Mouse (Mus musculus) MEL (cell line): ENCODE results near the gene Lpar6. TPM values are rescaled to one million over a fixed set of nuclear protein-coding genes. Genes with fewer than 3 reads are reported as not detected.

Source experiments
- DNase-seq: peaks from one replicate; pipeline ENCODE4 v3.0.0; 2011; ENCODE audit warnings: low read depth, low spot score
- H3K27ac ChIP-seq: 2 replicates; pipeline ENCODE4 v1.5.1; 2012; ENCODE audit warnings: low read depth, mild to moderate bottlenecking, control low read depth, low read length, moderate library complexity; ENCODE audit not compliant: control insufficient read depth
- H3K27me3 ChIP-seq, 2 experiments: fragments of 150-350 bp in 1 of 2; sonication (generic) in 1 of 2; 2 replicates each; pipeline ENCODE4 v1.6.1; 2012; ENCODE audit warnings: low read length in 2 of 2, mild to moderate bottlenecking in 2 of 2, improper control_type of control experiment in 1 of 2, moderate library complexity in 1 of 2; ENCODE audit not compliant: insufficient read depth in 2 of 2, control insufficient read depth in 1 of 2
- H3K36me3 ChIP-seq, 2 experiments: 2 replicates each; pipeline ENCODE4 v1.6.1; 2012 to 2014; ENCODE audit warnings: low read length in 2 of 2, improper control_type of control experiment in 1 of 2, inconsistent platforms in 1 of 2, mild to moderate bottlenecking in 1 of 2; ENCODE audit not compliant: insufficient read depth in 2 of 2, control insufficient read depth in 1 of 2
- H3K4me1 ChIP-seq, 2 experiments: fragments of 150-350 bp in 1 of 2; sonication (generic) in 1 of 2; 2 replicates each; pipeline ENCODE4 v1.6.1; 2012; ENCODE audit warnings: low read length in 2 of 2, improper control_type of control experiment in 1 of 2, mild to moderate bottlenecking in 1 of 2; ENCODE audit not compliant: insufficient read depth in 2 of 2, control insufficient read depth in 1 of 2
- H3K4me3 ChIP-seq, 2 experiments: fragments of 150-350 bp in 1 of 2; sonication (generic) in 1 of 2; 2 replicates each; pipeline ENCODE4 v1.5.1; 2012; ENCODE audit warnings: low read depth in 2 of 2, low read length in 2 of 2, mild to moderate bottlenecking in 2 of 2, moderate library complexity in 2 of 2, control low read depth in 1 of 2, improper control_type of control experiment in 1 of 2; ENCODE audit not compliant: control insufficient read depth in 1 of 2, insufficient read depth in 1 of 2
- H3K79me2 ChIP-seq: 2 replicates; pipeline ENCODE4 v1.6.1; 2012; ENCODE audit warnings: mild to moderate bottlenecking, low read length, moderate library complexity; ENCODE audit not compliant: control insufficient read depth, poor library complexity, insufficient read depth
- H3K9ac ChIP-seq: 2 replicates; pipeline ENCODE4 v1.6.1; 2012; ENCODE audit warnings: low read depth, mild to moderate bottlenecking, control low read depth, low read length, moderate library complexity; ENCODE audit not compliant: control insufficient read depth, poor library complexity, severe bottlenecking
- H3K9me3 ChIP-seq: fragments of 150-350 bp; sonication (generic); replicated peaks from 2 replicates; pipeline ENCODE4 v1.6.1; 2012; ENCODE audit warnings: mild to moderate bottlenecking, low read length, improper control_type of control experiment, moderate library complexity; ENCODE audit not compliant: insufficient read depth
- BHLHE40 ChIP-seq: IDR thresholded peaks from 2 replicates; pipeline ENCODE4 v1.6.1; 2012; ENCODE audit warnings: low read depth, mild to moderate bottlenecking, inconsistent platforms, low read length, improper control_type of control experiment, borderline replicate concordance
- CHD2 ChIP-seq: IDR thresholded peaks from 2 replicates; pipeline ENCODE4 v1.6.1; 2011; ENCODE audit warnings: low read length, improper control_type of control experiment
- CTCF ChIP-seq, 3 experiments: IDR thresholded peaks in 2 of 3; conservative IDR thresholded peaks in 1 of 3; 2 replicates each; pipeline ENCODE4 v1.5.1; 2011 to 2012; ENCODE audit warnings: low read length in 3 of 3, low read depth in 2 of 3, mild to moderate bottlenecking in 2 of 3, improper control_type of control experiment in 1 of 3, inconsistent platforms in 1 of 3, mixed read lengths in 1 of 3, moderate library complexity in 1 of 3; ENCODE audit not compliant: control insufficient read depth in 1 of 3, insufficient read depth in 1 of 3, poor library complexity in 1 of 3, severe bottlenecking in 1 of 3
- E2F4 ChIP-seq: IDR thresholded peaks from 2 replicates; pipeline ENCODE4 v1.6.1; 2011; ENCODE audit warnings: low read depth, low read length, improper control_type of control experiment, borderline replicate concordance
- ELF1 ChIP-seq: IDR thresholded peaks from 2 replicates; pipeline ENCODE4 v1.6.1; 2014; ENCODE audit warnings: low read depth, mild to moderate bottlenecking, inconsistent platforms, low read length, improper control_type of control experiment, moderate library complexity
- GABPA ChIP-seq: IDR thresholded peaks from 2 replicates; pipeline ENCODE4 v1.6.1; 2012; ENCODE audit warnings: low read depth, mild to moderate bottlenecking, inconsistent platforms, low read length, improper control_type of control experiment, moderate library complexity
- HCFC1 ChIP-seq: IDR thresholded peaks from 2 replicates; pipeline ENCODE4 v1.6.1; 2012; ENCODE audit warnings: low read depth, mild to moderate bottlenecking, inconsistent platforms, low read length, improper control_type of control experiment, moderate library complexity
- JUND ChIP-seq: IDR thresholded peaks from 2 replicates; pipeline ENCODE4 v1.6.1; 2011; ENCODE audit warnings: low read depth, mild to moderate bottlenecking, improper control_type of control experiment, low read length
- MAFK ChIP-seq: IDR thresholded peaks from 2 replicates; pipeline ENCODE4 v1.6.1; 2011; ENCODE audit warnings: low read depth, mild to moderate bottlenecking, low read length, improper control_type of control experiment, borderline replicate concordance
- MAX ChIP-seq: IDR thresholded peaks from 2 replicates; pipeline ENCODE4 v1.6.1; 2011; ENCODE audit warnings: low read length, improper control_type of control experiment
- MEF2A ChIP-seq: IDR thresholded peaks from 2 replicates; pipeline ENCODE4 v1.6.1; 2014; ENCODE audit warnings: low read depth, mild to moderate bottlenecking, inconsistent platforms, low read length, improper control_type of control experiment; ENCODE audit not compliant: poor library complexity, insufficient replicate concordance, severe bottlenecking; ENCODE audit errors: extremely low read depth
- MYB ChIP-seq: IDR thresholded peaks from 2 replicates; pipeline ENCODE4 v1.6.1; 2011; ENCODE audit warnings: mild to moderate bottlenecking, low read depth, low read length, improper control_type of control experiment
- MYC ChIP-seq: IDR thresholded peaks from 2 replicates; pipeline ENCODE4 v1.6.1; 2011; ENCODE audit warnings: low read depth, mild to moderate bottlenecking, low read length, improper control_type of control experiment, moderate library complexity
- NELFE ChIP-seq: IDR thresholded peaks from 2 replicates; pipeline ENCODE4 v1.6.1; 2011; ENCODE audit warnings: low read depth, low read length, improper control_type of control experiment
- POLR2AphosphoS2 ChIP-seq: IDR thresholded peaks from 2 replicates; pipeline ENCODE4 v1.6.1; 2011; ENCODE audit warnings: low read length, improper control_type of control experiment
- POLR2AphosphoS5 ChIP-seq: IDR thresholded peaks from 2 replicates; pipeline ENCODE4 v1.6.1; 2012; ENCODE audit warnings: low read depth, borderline replicate concordance, mild to moderate bottlenecking, inconsistent platforms, low read length, moderate library complexity, mixed read lengths
- SIN3A ChIP-seq: IDR thresholded peaks from 2 replicates; pipeline ENCODE4 v1.6.1; 2012; ENCODE audit warnings: low read length, improper control_type of control experiment, inconsistent platforms
- TAL1 ChIP-seq: IDR thresholded peaks from 2 replicates; pipeline ENCODE4 v1.6.1; 2012; ENCODE audit warnings: mild to moderate bottlenecking, inconsistent platforms, low read length, moderate library complexity, mixed read lengths
- USF1 ChIP-seq: IDR thresholded peaks from 2 replicates; pipeline ENCODE4 v1.6.1; 2014; ENCODE audit warnings: low read depth, mild to moderate bottlenecking, inconsistent platforms, low read length, improper control_type of control experiment, moderate library complexity
- ZKSCAN1 ChIP-seq: IDR thresholded peaks from 2 replicates; pipeline ENCODE4 v1.6.1; 2012; ENCODE audit warnings: low read depth, mild to moderate bottlenecking, inconsistent platforms, low read length, improper control_type of control experiment, moderate library complexity
- polyA plus RNA-seq, 2 experiments: library from polyadenylated mRNA; stranded (reverse) in 1 of 2; unstranded in 1 of 2; fragments of >175 nt in 1 of 2; fragments of >200 nt in 1 of 2; gene quantifications; 2 replicates each; pipeline versions ENCODE4 v1.2.1 to v1.2.4; 2012; ENCODE audit warnings: low replicate concordance in 2 of 2, low read depth in 1 of 2; ENCODE audit not compliant: insufficient read length in 2 of 2, insufficient read depth in 1 of 2, missing spikeins in 1 of 2
- total RNA-seq: library from RNA; depleted of rRNA; stranded (reverse); fragments of 300-350 nt; gene quantifications from 2 replicates; pipeline ENCODE4 v1.2.3, GENCODE M21; 2012

Lpar6 gene
- total and polyA plus RNA-seq, 3 experiments, result not detected

GRCm38 (mm10) chr14:73258181-73258580 lies 20.5 kb downstream of the Lpar6 start:
- no peak for DNase-seq
- Histone ChIP-seq H3K9me3 (no peaks in the 10 kb centered on the region), H3K9ac (no peak overlapping the region), H3K4me3 (no peak overlapping the region), H3K79me2 (no peaks in the 10 kb centered on the region), H3K27ac (no peak overlapping the region), H3K36me3 (peaks cover 0 to 2% of the 10 kb centered on the region in 2 experiments; a peak in 2 of 4 replicates), H3K27me3 (no peaks in the 10 kb centered on the region), H3K4me1 (no peaks in the 10 kb centered on the region)
- TF ChIP-seq HCFC1 (no peak), MYB (no peak), CHD2 (no peak), JUND (no peak), TAL1 (no peak), BHLHE40 (no peak), USF1 (no peak), MAFK (no peak), CTCF (IDR thresholded peaks at IDR 0.05 in 2 of 3, conservative IDR thresholded peaks at IDR 0.05 in 1 of 3; ENCODE audit: control insufficient read depth in 1 of 3, insufficient read depth in 1 of 3, low read depth in 2 of 3, low read length in 3 of 3, poor library complexity in 1 of 3, severe bottlenecking in 1 of 3) (no peak), MYC (no peak), GABPA (no peak), POLR2AphosphoS2 (no peak), NELFE (no peak), MEF2A (no peak), POLR2AphosphoS5 (no peak), E2F4 (no peak), ELF1 (no peak)

- Histone ChIP-seq H3K9ac (no peak overlapping the region), H3K4me3 (no peak overlapping the region), H3K4me1 (no peaks in the 10 kb centered on the region), H3K9me3 (no peaks in the 10 kb centered on the region), H3K27me3 (no peaks in the 10 kb centered on the region), H3K79me2 (no peaks in the 10 kb centered on the region), H3K27ac (no peak overlapping the region), H3K36me3 (no peaks in the 10 kb centered on the region)
- TF ChIP-seq CHD2 (no peak), SIN3A (no peak), MAX (no peak), MYC (no peak), ZKSCAN1 (no peak)
- DNase-seq, result no peak
These were observed 24.5 kb downstream of the Lpar6 start for GRCm38 (mm10) chr14:73262210-73262609.
